Mouse (Mus musculus): ENCODE results near the gene Rlbp1.

DNA sequence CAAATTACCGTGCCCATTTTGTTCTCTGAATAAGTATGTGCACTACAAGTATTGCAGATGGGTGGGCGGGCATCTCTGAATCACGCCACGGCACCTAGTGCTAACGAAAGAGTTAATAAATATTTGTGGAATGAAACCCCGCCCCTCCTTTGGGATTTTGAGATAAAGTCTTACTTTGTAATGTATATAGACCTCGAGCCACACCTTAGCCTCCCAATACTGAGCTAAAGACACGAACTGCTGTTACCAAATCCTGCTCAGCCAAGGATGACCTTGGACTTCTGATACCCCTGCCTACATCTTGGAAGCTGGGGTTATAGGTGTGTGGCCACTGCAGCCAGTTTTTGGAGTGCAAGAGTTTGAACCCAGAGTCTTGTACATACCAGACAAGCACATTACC, 11.6 kb upstream of the Rlbp1 start:
- TF ChIP-seq MXI1 (IDR thresholded peaks at IDR 0.05; ENCODE audit: low read depth, low read length), result no peak
- no peak for TF ChIP-seq MAZ (IDR thresholded peaks at IDR 0.05; ENCODE audit: low read depth, low read length)
- no peak for TF ChIP-seq RAD21 (IDR thresholded peaks at IDR 0.05; ENCODE audit: low read depth, low read length)
- TF ChIP-seq POLR2A (IDR thresholded peaks at IDR 0.05; ENCODE audit: control insufficient read depth in 1 of 2, insufficient read depth in 1 of 2, low read depth in 1 of 2, low read length in 2 of 2, poor library complexity in 1 of 2), result no peak
- no peak for TF ChIP-seq JUND (IDR thresholded peaks at IDR 0.05; ENCODE audit: low read depth, low read length)
- TF ChIP-seq UBTF (IDR thresholded peaks at IDR 0.05; ENCODE audit: borderline replicate concordance, insufficient read depth, low read depth, low read length), result no peak
- no peak for TF ChIP-seq KAT2A (conservative IDR thresholded peaks at IDR 0.05; ENCODE audit: low read depth, low read length)
- TF ChIP-seq CTCF (IDR thresholded peaks at IDR 0.05 in 2 of 3, conservative IDR thresholded peaks at IDR 0.05 in 1 of 3; ENCODE audit: control insufficient read depth in 1 of 3, insufficient read depth in 1 of 3, low read depth in 2 of 3, low read length in 3 of 3, poor library complexity in 1 of 3, severe bottlenecking in 1 of 3), result no peak
